Mouse (Mus musculus) liver, adult 2 months (tissue): ENCODE results near the gene Trmo.

Source experiments
- CTCF ChIP-seq: fragments of 200-500 bp; IDR thresholded peaks from 2 replicates; pipeline ENCODE4 v1.5.1; 2011; ENCODE audit warnings: low read depth, low read length, control low read depth
- POLR2A ChIP-seq: fragments of 200-500 bp; IDR thresholded peaks from 2 replicates; pipeline ENCODE4 v1.6.1; 2011; ENCODE audit warnings: low read length, control low read depth; ENCODE audit not compliant: insufficient read depth; ENCODE audit errors: extremely low read depth

DNA sequence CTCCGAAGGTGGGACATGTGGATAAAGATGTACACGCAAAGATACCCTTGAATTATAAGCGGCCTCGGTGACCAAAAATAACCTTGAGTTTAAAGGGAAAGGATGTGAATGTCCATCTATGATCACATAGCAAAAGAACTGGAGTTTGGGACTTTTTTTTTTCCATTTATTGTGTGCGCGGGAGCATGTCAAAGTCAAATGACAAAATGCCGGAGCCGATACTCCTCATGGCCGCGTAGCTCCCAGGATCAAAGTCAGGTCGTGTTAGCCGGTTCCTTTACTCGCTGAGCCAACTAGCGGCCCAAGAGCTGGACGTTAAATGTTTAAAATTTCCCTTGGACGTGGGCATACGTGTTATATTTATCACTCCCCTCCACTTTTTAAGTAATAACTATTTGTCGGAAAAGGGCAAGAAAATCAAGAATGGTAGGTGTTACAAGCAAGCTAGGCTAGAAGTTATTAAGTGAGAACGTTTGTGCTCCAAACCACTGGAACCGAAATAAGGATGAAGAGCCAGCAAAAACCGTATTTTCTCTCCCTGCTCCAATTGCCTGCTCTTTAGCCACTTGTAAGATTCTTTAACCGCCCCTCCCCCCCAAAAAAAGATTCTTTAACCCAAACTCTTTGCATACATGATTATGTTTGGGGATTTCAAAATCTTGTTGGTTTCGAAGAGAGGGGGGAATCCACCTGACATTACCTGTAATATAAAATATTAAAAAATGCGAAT, 540 bp upstream of the Trmo start:
- TF ChIP-seq POLR2A (no peak), CTCF (no peak)
